Mouse (Mus musculus) thymus, postnatal 25 days (tissue): Measurements from ENCODE around the gene Cenpt.

Experiments used
- DNase-seq: peaks from one replicate; pipeline ENCODE4 v3.0.0; 2022

The Cenpt gene

GRCm38 (mm10) chr8:105853178-105853577 is at the start of gene Cenpt:
TSS of gene Cenpt (minus strand) at chr8:105853278.
- DNase-seq: no peak

GRCm38 (mm10) chr8:105900941-105901616 is 48.0 kb upstream of the Cenpt start:
- DNase-seq: no peak

- peak; percentile 93 for DNase-seq
These were observed 47.3 kb upstream of the Cenpt start, which contains the start of gene Pskh1 for GRCm38 (mm10) chr8:105900180-105900940. TSS of gene Pskh1 (plus strand) at chr8:105900441.

GRCm38 (mm10) chr8:105897801-105898480 is 44.9 kb upstream of the Cenpt start:
- no peak for DNase-seq

GRCm38 (mm10) chr8:105893339-105893738 is 40.3 kb upstream of the Cenpt start, which contains the start of gene Nrn1l:
TSS of gene Nrn1l (plus strand) at chr8:105893567.
- DNase-seq: peak; percentile 31

- DNase-seq: peak; percentile 40
These were observed 39.4 kb upstream of the Cenpt start for GRCm38 (mm10) chr8:105892432-105892831.

GRCm38 (mm10) chr8:105890870-105891269 is 37.8 kb upstream of the Cenpt start:
- DNase-seq: no peak

- no peak for DNase-seq
These were observed 36.8 kb upstream of the Cenpt start for GRCm38 (mm10) chr8:105889756-105890465.

- DNase-seq: peak; percentile 90
These were observed 27.9 kb upstream of the Cenpt start, which contains the start of gene Edc4 for GRCm38 (mm10) chr8:105880754-105881520. TSS of gene Edc4 (plus strand) at chr8:105880881.

- DNase-seq: no peak
These were observed 21.2 kb upstream of the Cenpt start for GRCm38 (mm10) chr8:105874301-105874700.

- no peak for DNase-seq
These were observed 13.4 kb upstream of the Cenpt start for GRCm38 (mm10) chr8:105866364-105867029.

- DNase-seq: peak; percentile 26
These were observed 8.9 kb upstream of the Cenpt start for GRCm38 (mm10) chr8:105861951-105862350.

GRCm38 (mm10) chr8:105860143-105860981 is 7.3 kb upstream of the Cenpt start, which contains the start of gene Nutf2:
TSS of gene Nutf2 (plus strand) at chr8:105860580.
- peak; percentile 89 for DNase-seq

GRCm38 (mm10) chr8:105859314-105859713 is 6.2 kb upstream of the Cenpt start:
- DNase-seq: no peak

- DNase-seq: no peak
These were observed 5.4 kb upstream of the Cenpt start for GRCm38 (mm10) chr8:105858495-105858894.

- no peak for DNase-seq
These were observed 3.2 kb upstream of the Cenpt start for GRCm38 (mm10) chr8:105856168-105856835.

- DNase-seq: peak; percentile 46
These were observed 2.4 kb upstream of the Cenpt start for GRCm38 (mm10) chr8:105855248-105856167.

- DNase-seq: peak; percentile 94
These were observed 1.7 kb upstream of the Cenpt start, which contains the start of gene Thap11 for GRCm38 (mm10) chr8:105854715-105855216. TSS of gene Thap11 (plus strand) at chr8:105855132.
